Mouse (Mus musculus) layer of hippocampus, adult 18-20 months (tissue): ENCODE data around the gene Exosc3. TPM values are rescaled to one million over a fixed set of nuclear protein-coding genes. Genes with fewer than 3 reads are reported as not detected.

Source experiments
- DNase-seq, 2 experiments: peaks; one replicate each; pipeline ENCODE4 v3.0.0; 2022; ENCODE audit warnings: low spot score in 2 of 2
- total RNA-seq, 2 experiments: library from RNA; stranded (reverse); gene quantifications; 2 replicates each; pipeline ENCODE4 v1.2.3; 2021

Exosc3 gene
- total RNA-seq, 2 experiments from 2014 or later, result 14.6 to 18.0 TPM

- no peak for DNase-seq
Measured at GRCm38 (mm10) chr4:45286318-45286717, 56.2 kb downstream of the Exosc3 start.

- DNase-seq, result peak; percentile 13 to 75
Measured at GRCm38 (mm10) chr4:45279981-45280548, 62.5 kb downstream of the Exosc3 start.

- no peak for DNase-seq
Measured at GRCm38 (mm10) chr4:45279292-45279691, 63.2 kb downstream of the Exosc3 start.

GRCm38 (mm10) chr4:45275770-45276169 is 66.8 kb downstream of the Exosc3 start:
- DNase-seq, result no peak

GRCm38 (mm10) chr4:45271041-45271452 is 71.5 kb downstream of the Exosc3 start:
- peak; percentile 45 to 75 for DNase-seq

GRCm38 (mm10) chr4:45267883-45268282 is 74.6 kb downstream of the Exosc3 start:
- DNase-seq, result no peak

Other genes starting within 250 kb of the Exosc3 start
- 10 to 100 TPM; 65.4 to 66.6 TPM for gene Tomm5, start 234.6 kb downstream of the Exosc3 start, total RNA-seq
- gene Frmpd1, start 157.9 kb downstream of the Exosc3 start, total RNA-seq, result 10 to 100 TPM; 16.4 to 21.7 TPM
- gene Trmt10b, start 45.6 kb downstream of the Exosc3 start, total RNA-seq, result 10 to 100 TPM; 15.6 to 15.9 TPM
- gene Dcaf10, start 631 bp downstream of the Exosc3 start, total RNA-seq, result 10 to 100 TPM; 16.4 to 16.9 TPM
- gene Slc25a51, start 66.0 kb upstream of the Exosc3 start, total RNA-seq, result 100 to 1,000 TPM; 131 to 133 TPM
- 10 to 100 TPM; 13.2 to 16.5 TPM for gene Shb, start 189.7 kb upstream of the Exosc3 start, total RNA-seq